Mouse (Mus musculus): ENCODE results near the gene Ntn1. TPM values are rescaled to one million over a fixed set of nuclear protein-coding genes. Genes with fewer than 3 reads are reported as not detected.

Ntn1 gene
- polyA plus RNA-seq, 1 experiment, result 15.6 TPM

GRCm38 (mm10) chr11:68305997-68306396, 94.6 kb downstream of the Ntn1 start:
- no peak overlapping the region for H3ac ChIP-seq (ENCODE audit: control insufficient read depth, insufficient read length)
- TF ChIP-seq SRF (IDR thresholded peaks at IDR 0.05; ENCODE audit: control insufficient read depth, insufficient read length, low read depth) (peak; percentile 35), TCF12 (IDR thresholded peaks at IDR 0.05; ENCODE audit: insufficient read depth, poor library complexity, severe bottlenecking) (no peak)
- H3K79me2 ChIP-seq (ENCODE audit: control insufficient read depth, insufficient read depth), result no peaks in the 10 kb centered on the region
- no peak overlapping the region for H3K4me2 ChIP-seq (ENCODE audit: low read depth)
- H3K4me3 ChIP-seq, result no peak overlapping the region
- no peaks in the 10 kb centered on the region for H3K36me3 ChIP-seq (ENCODE audit: control insufficient read depth, insufficient read depth)
- H3K27me3 ChIP-seq (ENCODE audit: control insufficient read depth, insufficient read depth, insufficient read length), result no peaks in the 10 kb centered on the region

GRCm38 (mm10) chr11:68302323-68302722, 98.3 kb downstream of the Ntn1 start:
- no peak overlapping the region for H3K4me2 ChIP-seq (ENCODE audit: low read depth)
- H3K36me3 ChIP-seq (ENCODE audit: control insufficient read depth, insufficient read depth), result no peaks in the 10 kb centered on the region

GRCm38 (mm10) chr11:68301660-68302059, 99.0 kb downstream of the Ntn1 start:
- H3K4me2 ChIP-seq (ENCODE audit: low read depth), result no peak overlapping the region
- H3K4me3 ChIP-seq, result no peak overlapping the region
- H3ac ChIP-seq (ENCODE audit: control insufficient read depth, insufficient read length), result no peak overlapping the region
- H3K79me2 ChIP-seq (ENCODE audit: control insufficient read depth, insufficient read depth), result no peaks in the 10 kb centered on the region
- H3K36me3 ChIP-seq (ENCODE audit: control insufficient read depth, insufficient read depth), result no peaks in the 10 kb centered on the region
- H3K27me3 ChIP-seq (ENCODE audit: control insufficient read depth, insufficient read depth, insufficient read length), result no peaks in the 10 kb centered on the region
- TF ChIP-seq POLR2A (IDR thresholded peaks at IDR 0.05; ENCODE audit: insufficient read length, low read depth) (no peak), TCF12 (IDR thresholded peaks at IDR 0.05; ENCODE audit: insufficient read depth, poor library complexity, severe bottlenecking) (no peak), MAX (IDR thresholded peaks at IDR 0.05; ENCODE audit: low read depth) (no peak), TCF3 (IDR thresholded peaks at IDR 0.05; ENCODE audit: insufficient read length, low read depth) (no peak), USF1 (IDR thresholded peaks at IDR 0.05; ENCODE audit: low read depth) (no peak), E2F4 (IDR thresholded peaks at IDR 0.05; ENCODE audit: insufficient read depth) (no peak), MYOD1 (IDR thresholded peaks at IDR 0.05; ENCODE audit: control insufficient read depth in 1 of 3, insufficient read length in 2 of 3, low read depth in 2 of 3) (no peak), POLR2AphosphoS2 (IDR thresholded peaks at IDR 0.05; ENCODE audit: insufficient read length, low read depth) (no peak)

More at GRCm38 (mm10) chr11:68302323-68302722, 98.3 kb downstream of the Ntn1 start:
- no peak overlapping the region for H3K4me3 ChIP-seq
- no peaks in the 10 kb centered on the region for H3K27me3 ChIP-seq (ENCODE audit: control insufficient read depth, insufficient read depth, insufficient read length)
- no peaks in the 10 kb centered on the region for H3K79me2 ChIP-seq (ENCODE audit: control insufficient read depth, insufficient read depth)
- no peak overlapping the region for H3ac ChIP-seq (ENCODE audit: control insufficient read depth, insufficient read length)
- no peak for TF ChIP-seq USF1 (IDR thresholded peaks at IDR 0.05; ENCODE audit: low read depth)
- TF ChIP-seq MYOG (IDR thresholded peaks at IDR 0.05; ENCODE audit: control insufficient read depth in 1 of 3, insufficient read depth in 1 of 3, insufficient read length in 2 of 3, low read depth in 2 of 3), result no peak
- no peak for TF ChIP-seq TCF12 (IDR thresholded peaks at IDR 0.05; ENCODE audit: insufficient read depth, poor library complexity, severe bottlenecking)
- TF ChIP-seq MYOD1 (IDR thresholded peaks at IDR 0.05; ENCODE audit: control insufficient read depth in 1 of 3, insufficient read length in 2 of 3, low read depth in 2 of 3), result no peak
- TF ChIP-seq CEBPB (IDR thresholded peaks at IDR 0.05; ENCODE audit: insufficient read depth, poor library complexity, severe bottlenecking), result no peak
- no peak for TF ChIP-seq E2F4 (IDR thresholded peaks at IDR 0.05; ENCODE audit: insufficient read depth)
- no peak for TF ChIP-seq REST (IDR thresholded peaks at IDR 0.05; ENCODE audit: insufficient read depth, insufficient read length)
- TF ChIP-seq TCF3 (IDR thresholded peaks at IDR 0.05; ENCODE audit: insufficient read length, low read depth), result no peak
- no peak for TF ChIP-seq MAX (IDR thresholded peaks at IDR 0.05; ENCODE audit: low read depth)

GRCm38 (mm10) chr11:68295474-68295873, 105.1 kb downstream of the Ntn1 start:
- H3ac ChIP-seq (ENCODE audit: control insufficient read depth, insufficient read length), result no peak overlapping the region
- no peaks in the 10 kb centered on the region for H3K36me3 ChIP-seq (ENCODE audit: control insufficient read depth, insufficient read depth)
- H3K4me2 ChIP-seq (ENCODE audit: low read depth), result no peak overlapping the region
- no peak overlapping the region for H3K4me3 ChIP-seq
- no peaks in the 10 kb centered on the region for H3K79me2 ChIP-seq (ENCODE audit: control insufficient read depth, insufficient read depth)
- H3K27me3 ChIP-seq (ENCODE audit: control insufficient read depth, insufficient read depth, insufficient read length), result no peaks in the 10 kb centered on the region
- TF ChIP-seq SRF (IDR thresholded peaks at IDR 0.05; ENCODE audit: control insufficient read depth, insufficient read length, low read depth) (no peak), E2F4 (IDR thresholded peaks at IDR 0.05; ENCODE audit: insufficient read depth) (no peak), MAX (IDR thresholded peaks at IDR 0.05; ENCODE audit: low read depth) (no peak)

- no peak overlapping the region for H3K4me2 ChIP-seq (ENCODE audit: low read depth)
- H3K4me3 ChIP-seq, result no peak overlapping the region
- no peaks in the 10 kb centered on the region for H3K36me3 ChIP-seq (ENCODE audit: control insufficient read depth, insufficient read depth)
- no peaks in the 10 kb centered on the region for H3K27me3 ChIP-seq (ENCODE audit: control insufficient read depth, insufficient read depth, insufficient read length)
- no peaks in the 10 kb centered on the region for H3K79me2 ChIP-seq (ENCODE audit: control insufficient read depth, insufficient read depth)
- TF ChIP-seq MYOD1 (IDR thresholded peaks at IDR 0.05; ENCODE audit: control insufficient read depth in 1 of 3, insufficient read length in 2 of 3, low read depth in 2 of 3) (no peak), CEBPB (IDR thresholded peaks at IDR 0.05; ENCODE audit: insufficient read depth, poor library complexity, severe bottlenecking) (no peak), MYOG (IDR thresholded peaks at IDR 0.05; ENCODE audit: control insufficient read depth in 1 of 3, insufficient read depth in 1 of 3, insufficient read length in 2 of 3, low read depth in 2 of 3) (no peak), USF1 (IDR thresholded peaks at IDR 0.05; ENCODE audit: low read depth) (no peak), POLR2A (IDR thresholded peaks at IDR 0.05; ENCODE audit: insufficient read length, low read depth) (no peak), MAX (IDR thresholded peaks at IDR 0.05; ENCODE audit: low read depth) (no peak), POLR2AphosphoS2 (IDR thresholded peaks at IDR 0.05; ENCODE audit: insufficient read length, low read depth) (no peak), REST (IDR thresholded peaks at IDR 0.05; ENCODE audit: insufficient read depth, insufficient read length) (no peak), TCF12 (IDR thresholded peaks at IDR 0.05; ENCODE audit: insufficient read depth, poor library complexity, severe bottlenecking) (no peak), SRF (IDR thresholded peaks at IDR 0.05; ENCODE audit: control insufficient read depth, insufficient read length, low read depth) (no peak), E2F4 (IDR thresholded peaks at IDR 0.05; ENCODE audit: insufficient read depth) (no peak), TCF3 (IDR thresholded peaks at IDR 0.05; ENCODE audit: insufficient read length, low read depth) (no peak)
- no peak overlapping the region for H3ac ChIP-seq (ENCODE audit: control insufficient read depth, insufficient read length)
Observed at GRCm38 (mm10) chr11:68290631-68291030, 110.0 kb downstream of the Ntn1 start.

Data from myocyte (in vitro differentiated cells).